Mouse (Mus musculus): Measurements from ENCODE around the gene Pdlim5. TPM values are rescaled to one million over a fixed set of nuclear protein-coding genes. Genes with fewer than 3 reads are reported as not detected.

The Pdlim5 gene
- total and polyA plus RNA-seq, 3 experiments, result 36.0 to 107 (median 67.5) TPM

Other genes with a start within 250 kb of the Pdlim5 start
- gene Bmpr1b, start 226.3 kb downstream of the Pdlim5 start, total RNA-seq (2021), result under 1 TPM; 0.48 to 0.81 TPM
- 0.06 TPM in 1 of 2 replicates, not detected in the other for gene Bmpr1b, start 226.3 kb downstream of the Pdlim5 start, polyA plus RNA-seq (2012; rRNA removed)
- 1 to 10 TPM; 3.0 to 6.5 TPM for gene Gbp5, start 98.3 kb upstream of the Pdlim5 start, total RNA-seq (2021)
- gene Gbp5, start 98.3 kb upstream of the Pdlim5 start, polyA plus RNA-seq (2012; rRNA removed), result 0.53 and 0.61 TPM in 2 replicates
- 10 to 100 TPM; 13.5 to 16.4 TPM for gene Gbp7, start 134.6 kb upstream of the Pdlim5 start, total RNA-seq (2021)
- gene Gbp7, start 134.6 kb upstream of the Pdlim5 start, polyA plus RNA-seq (2012; rRNA removed), result 1.3 and 2.5 TPM in 2 replicates
- gene Gbp3, start 164.3 kb upstream of the Pdlim5 start, total RNA-seq (2021), result 10 to 100 TPM in 1 of 2 experiments, 1 to 10 TPM in 1; 10.0 to 10.7 TPM
- gene Gbp3, start 164.3 kb upstream of the Pdlim5 start, polyA plus RNA-seq (2012; rRNA removed), result 18.0 and 23.8 TPM in 2 replicates
- gene Gbp2b, start 199.2 kb upstream of the Pdlim5 start, total RNA-seq (2021), result under 1 TPM; 0.29 to 0.62 TPM
- gene Gbp2b, start 199.2 kb upstream of the Pdlim5 start, polyA plus RNA-seq (2012; rRNA removed), result 0.03 TPM in 1 of 2 replicates, not detected in the other
- 10 to 100 TPM; 18.6 to 20.6 TPM for gene Gbp2, start 224.9 kb upstream of the Pdlim5 start, total RNA-seq (2021)
- 7.3 and 9.5 TPM in 2 replicates for gene Gbp2, start 224.9 kb upstream of the Pdlim5 start, polyA plus RNA-seq (2012; rRNA removed)